Mouse (Mus musculus) hindbrain, postnatal 0 days (tissue): ENCODE measurements around the gene Tex12. TPM values are rescaled to one million over a fixed set of nuclear protein-coding genes. Genes with fewer than 3 reads are reported as not detected.

Experiments used
- ATAC-seq: fragments of 200-750 bp; cut with Nextera tagmentation; 2 replicates; pipeline ENCODE4 v1.8.0; 2017; ENCODE audit warnings: mild to moderate bottlenecking, moderate TSS enrichment, moderate library complexity
- DNase-seq: peaks from one replicate; pipeline ENCODE4 v3.0.0-alpha.2; 2015; ENCODE audit warnings: low spot score
- H3K27ac ChIP-seq: fragments of 300-500 bp; sonication (generic); 2 replicates; pipeline ENCODE4 v1.5.1; 2014; ENCODE audit warnings: mild to moderate bottlenecking
- H3K27me3 ChIP-seq: fragments of 300-500 bp; sonication (generic); 2 replicates; pipeline ENCODE4 v1.6.1; 2014; ENCODE audit warnings: low read length, mixed read lengths; ENCODE audit not compliant: insufficient read depth
- H3K36me3 ChIP-seq: fragments of 300-500 bp; sonication (generic); 2 replicates; pipeline ENCODE4 v1.6.1; 2014; ENCODE audit warnings: low read length, mixed read lengths; ENCODE audit not compliant: insufficient read depth
- H3K4me1 ChIP-seq: fragments of 300-500 bp; sonication (generic); 2 replicates; pipeline ENCODE4 v1.6.1; 2014; ENCODE audit warnings: antibody characterized with exemption, low read length, mixed read lengths; ENCODE audit not compliant: insufficient read depth
- H3K4me2 ChIP-seq: fragments of 300-500 bp; sonication (generic); 2 replicates; pipeline ENCODE4 v1.6.1; 2014; ENCODE audit warnings: low read depth, mild to moderate bottlenecking, low read length, moderate library complexity, mixed read lengths
- H3K4me3 ChIP-seq: fragments of 300-500 bp; sonication (generic); 2 replicates; pipeline ENCODE4 v1.5.1; 2014; ENCODE audit warnings: low read length
- H3K9ac ChIP-seq: fragments of 300-500 bp; sonication (generic); replicated peaks from 2 replicates; pipeline ENCODE4 v1.6.1; 2014; ENCODE audit warnings: mild to moderate bottlenecking, low read length, moderate library complexity, mixed read lengths
- H3K9me3 ChIP-seq: fragments of 300-500 bp; sonication (generic); 2 replicates; pipeline ENCODE4 v1.6.1; 2016; ENCODE audit warnings: low read length, mixed read lengths
- CTCF ChIP-seq: IDR thresholded peaks from 2 replicates; pipeline ENCODE4 v1.5.1; 2016; ENCODE audit warnings: antibody characterized with exemption, control low read depth, low read depth
- WGBS: fragments of 180-500 bp; shearing (Covaris S2); extraction: QIAGEN DNeasy Blood & Tissue Kit; methylation state at CpG from one replicate; pipeline ENCODE4 v1.1.7; 2014; 5-methylcytosine and 5-hydroxymethylcytosine counted together
- polyA plus RNA-seq: library from polyadenylated mRNA; unstranded; fragments of >200 nt; fragmentation: Nextera tagmentation; extraction: Ambion mirVana; gene quantifications from 2 replicates; pipeline ENCODE4 v1.2.1, GENCODE M21; 2015
- total RNA-seq: library from RNA; depleted of rRNA; stranded (reverse); fragments of >200 nt; gene quantifications from 2 replicates; pipeline ENCODE4 v1.2.3, GENCODE M21; 2014

The Tex12 gene
- total and polyA plus RNA-seq, 2 experiments from 2014 or later: 0.21 TPM; not detected in 1

- DNase-seq: no peak
- Histone ChIP-seq H3K27ac (no peak overlapping the region), H3K9ac (no peak overlapping the region), H3K27me3 (no peaks in the 10 kb centered on the region), H3K4me1 (peaks cover 6% of the 10 kb centered on the region; the same call in 1 of the 2 replicates), H3K4me2 (no peak overlapping the region), H3K36me3 (peaks cover 45% of the 10 kb centered on the region), H3K4me3 (no peak overlapping the region), H3K9me3 (no peaks in the 10 kb centered on the region)
- 94% methylated on average over 8 of the region's 8 CpGs for WGBS
- no peak for TF ChIP-seq CTCF
- no peak for ATAC-seq
These were observed 35.8 kb upstream of the Tex12 start for GRCm38 (mm10) chr9:50596973-50597372.

DNA sequence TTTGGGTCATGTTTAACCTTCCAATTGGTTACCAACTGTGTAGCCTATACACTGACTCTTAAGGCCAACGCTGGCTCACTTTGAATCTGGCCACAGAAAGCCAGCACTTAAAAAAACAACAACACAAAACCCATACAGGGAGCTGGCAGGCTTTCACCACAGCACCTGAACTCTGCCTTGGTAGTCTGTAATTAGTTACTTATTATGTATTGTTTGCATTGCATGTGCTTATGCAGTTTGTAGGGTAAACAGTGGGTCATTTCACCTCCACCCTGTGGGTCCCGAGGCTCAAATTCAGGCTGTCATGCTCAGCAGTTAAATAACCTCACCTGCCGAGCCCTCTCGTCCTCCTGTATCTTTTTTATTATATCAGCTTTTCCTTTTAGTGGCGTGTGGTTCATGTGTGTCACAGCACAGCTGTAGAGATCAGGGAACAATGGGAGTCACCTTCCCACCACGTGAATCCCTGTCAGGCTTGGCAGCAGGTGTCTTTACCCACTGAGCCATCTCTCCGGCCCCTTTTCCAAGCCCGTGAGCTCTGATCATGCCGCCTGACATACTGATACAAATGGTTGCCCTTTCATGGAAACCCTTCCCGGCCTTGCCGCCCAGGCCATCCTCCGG is 33.8 kb upstream of the Tex12 start:
- no peak for ATAC-seq
- no peak for DNase-seq
- 73% methylated on average over 12 of the region's 12 CpGs for WGBS
- Histone ChIP-seq H3K27ac (no peak overlapping the region), H3K9ac (no peak overlapping the region), H3K4me3 (no peak overlapping the region), H3K27me3 (no peaks in the 10 kb centered on the region), H3K4me2 (no peak overlapping the region), H3K4me1 (no peaks in the 10 kb centered on the region), H3K9me3 (no peaks in the 10 kb centered on the region), H3K36me3 (peaks cover 40% of the 10 kb centered on the region)
- no peak for TF ChIP-seq CTCF

GRCm38 (mm10) chr9:50593544-50593943 is 32.4 kb upstream of the Tex12 start:
- 87% methylated on average over 3 of the region's 3 CpGs for WGBS
- Histone ChIP-seq H3K27ac (no peak overlapping the region), H3K36me3 (peaks cover 31% of the 10 kb centered on the region), H3K9me3 (no peaks in the 10 kb centered on the region), H3K4me1 (no peaks in the 10 kb centered on the region), H3K27me3 (no peaks in the 10 kb centered on the region), H3K9ac (no peak overlapping the region), H3K4me3 (no peak overlapping the region), H3K4me2 (no peak overlapping the region)
- DNase-seq: peak; percentile 25
- TF ChIP-seq CTCF: peak; percentile 61
- no peak for ATAC-seq

GRCm38 (mm10) chr9:50592955-50593354 is 31.8 kb upstream of the Tex12 start:
- H3K4me1 ChIP-seq: no peaks in the 10 kb centered on the region
- no peak for DNase-seq
- 91% methylated on average over 9 of the region's 9 CpGs for WGBS
- no peak for ATAC-seq
- no peaks in the 10 kb centered on the region for H3K9me3 ChIP-seq
- no peak overlapping the region for H3K4me2 ChIP-seq
- no peak for TF ChIP-seq CTCF
- no peak overlapping the region for H3K27ac ChIP-seq
- H3K4me3 ChIP-seq: no peak overlapping the region
- no peaks in the 10 kb centered on the region for H3K27me3 ChIP-seq
- H3K9ac ChIP-seq: no peak overlapping the region
- H3K36me3 ChIP-seq: peaks cover 25% of the 10 kb centered on the region

- Histone ChIP-seq H3K9me3 (no peaks in the 10 kb centered on the region), H3K4me3 (no peak overlapping the region), H3K9ac (no peak overlapping the region), H3K4me2 (no peak overlapping the region), H3K4me1 (no peaks in the 10 kb centered on the region), H3K27me3 (no peaks in the 10 kb centered on the region), H3K36me3 (peaks cover 8% of the 10 kb centered on the region; the same call in 1 of the 2 replicates), H3K27ac (no peak overlapping the region)
- ATAC-seq: no peak
- no peak for DNase-seq
- 74% methylated on average over 10 of the region's 10 CpGs for WGBS
- TF ChIP-seq CTCF: no peak
These were observed 29.9 kb upstream of the Tex12 start for GRCm38 (mm10) chr9:50590856-50591518.

GRCm38 (mm10) chr9:50586955-50587354 is 25.8 kb upstream of the Tex12 start:
- WGBS: 78% methylated on average over 4 of the region's 4 CpGs
- no peak overlapping the region for H3K27ac ChIP-seq
- H3K9ac ChIP-seq: no peak overlapping the region
- DNase-seq: no peak
- H3K36me3 ChIP-seq: no peaks in the 10 kb centered on the region
- no peak for TF ChIP-seq CTCF
- H3K4me3 ChIP-seq: no peak overlapping the region
- H3K4me1 ChIP-seq: no peaks in the 10 kb centered on the region
- no peaks in the 10 kb centered on the region for H3K9me3 ChIP-seq
- H3K4me2 ChIP-seq: no peak overlapping the region
- no peaks in the 10 kb centered on the region for H3K27me3 ChIP-seq
- ATAC-seq: no peak
